Mouse (Mus musculus): ENCODE results near the gene Itsn1.

DNA sequence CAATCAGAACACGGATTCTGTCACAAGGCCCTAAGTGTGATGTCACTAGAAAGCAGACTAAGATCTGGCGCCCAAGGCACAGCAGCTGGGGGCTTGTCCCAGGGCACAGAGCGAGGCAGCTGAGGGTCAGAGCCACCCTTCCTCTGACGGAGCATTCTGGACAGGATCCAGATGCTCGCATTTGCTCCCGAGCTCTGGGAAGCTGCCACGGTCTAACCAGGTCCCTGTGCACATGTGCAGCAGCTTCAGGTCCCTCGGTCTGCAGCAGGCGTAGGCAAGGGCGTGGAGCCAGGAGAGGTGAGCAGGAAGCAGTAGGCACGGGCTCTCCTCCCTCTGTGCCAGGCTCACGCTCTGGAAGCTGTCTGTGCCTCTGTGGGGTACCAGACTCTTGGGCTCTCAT is 160.8 kb downstream of the Itsn1 start:
- no peak for TF ChIP-seq CTCF (IDR thresholded peaks at IDR 0.05; ENCODE audit: control insufficient read depth, insufficient read depth, insufficient read length)
- TF ChIP-seq MAX (IDR thresholded peaks at IDR 0.05) = no peak
- TF ChIP-seq USF1 (IDR thresholded peaks at IDR 0.05; ENCODE audit: low read depth) = no peak
